Mouse (Mus musculus): ENCODE data around the gene Nemp1. TPM values are rescaled to one million over a fixed set of nuclear protein-coding genes. Genes with fewer than 3 reads are reported as not detected.

Gene Nemp1
- polyA plus RNA-seq, 1 experiment from 2014 or later: 9.2 TPM

DNA sequence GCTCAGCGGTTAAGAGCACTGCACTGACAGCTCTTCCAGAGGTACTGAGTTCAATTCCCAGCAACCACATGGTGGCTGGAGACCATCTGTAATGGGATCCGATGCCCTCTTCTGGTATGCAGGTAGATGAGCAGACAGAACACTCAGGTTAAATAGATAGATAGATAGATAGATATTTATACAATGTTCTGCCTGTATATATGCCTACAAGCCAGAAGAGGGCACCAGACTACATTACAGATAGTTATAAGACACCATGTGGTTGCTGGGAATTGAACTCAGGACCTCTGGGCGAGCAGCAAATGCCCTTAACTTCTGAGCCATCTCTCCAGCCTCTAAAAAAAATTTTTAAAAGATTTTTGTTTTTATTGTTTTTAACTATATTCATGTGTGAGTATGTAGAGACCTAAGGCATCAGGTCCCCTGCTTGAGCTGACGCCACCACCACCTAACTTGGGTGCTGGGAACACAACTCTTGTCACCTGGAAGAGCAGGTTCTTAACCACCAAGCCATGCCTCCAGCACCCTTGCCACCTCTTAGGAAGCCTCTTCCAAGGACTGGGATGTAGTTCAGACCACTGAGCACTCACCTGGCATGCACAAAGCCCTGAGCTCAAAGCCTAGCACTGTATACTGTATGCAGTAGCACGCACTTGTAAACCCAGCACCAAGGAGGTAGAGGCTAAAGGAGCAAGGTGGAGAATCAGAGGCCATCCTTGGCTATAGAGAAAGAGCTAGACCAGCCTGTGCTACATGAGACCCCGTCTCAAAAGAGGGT, 43.1 kb upstream of the Nemp1 start:
- peaks cover 23% of the 10 kb centered on the region for H3K4me1 ChIP-seq (replicated peaks)
- no peak for ATAC-seq (ENCODE audit: insufficient number of reproducible peaks, low FRiP score)
- H3K36me3 ChIP-seq: no peaks in the 10 kb centered on the region
- no peak overlapping the region for H3K4me3 ChIP-seq
- H3K27me3 ChIP-seq (replicated peaks): no peaks in the 10 kb centered on the region
- no peak overlapping the region for H3K9ac ChIP-seq
- H3K27ac ChIP-seq (ENCODE audit: poor library complexity, severe bottlenecking): no peak overlapping the region
- H3K4me2 ChIP-seq: no peak overlapping the region
- 84% methylated on average over 6 of the region's 6 CpGs for WGBS
- peaks cover 13% of the 10 kb centered on the region for H3K9me3 ChIP-seq (replicated peaks)

- peaks cover 13% of the 10 kb centered on the region for H3K9me3 ChIP-seq (replicated peaks)
- H3K4me3 ChIP-seq: no peak overlapping the region
- H3K4me1 ChIP-seq (replicated peaks): 0 out of 2 replicates have a peak, but pooled peaks cover 5% of the 10 kb centered on the region
- no peaks in the 10 kb centered on the region for H3K36me3 ChIP-seq
- H3K9ac ChIP-seq: no peak overlapping the region
- 86% methylated on average over 3 of the region's 3 CpGs for WGBS
- H3K27me3 ChIP-seq (replicated peaks): no peaks in the 10 kb centered on the region
- H3K4me2 ChIP-seq: no peak overlapping the region
- no peak for ATAC-seq (ENCODE audit: insufficient number of reproducible peaks, low FRiP score)
- H3K27ac ChIP-seq (ENCODE audit: poor library complexity, severe bottlenecking): no peak overlapping the region
Observed at GRCm38 (mm10) chr10:127626433-127626832, 40.3 kb upstream of the Nemp1 start.

- WGBS: 72% methylated on average over 10 of the region's 10 CpGs
- Histone ChIP-seq H3K27me3 (replicated peaks) (no peaks in the 10 kb centered on the region), H3K36me3 (no peaks in the 10 kb centered on the region), H3K27ac (ENCODE audit: poor library complexity, severe bottlenecking) (no peak overlapping the region), H3K9me3 (replicated peaks) (peaks cover 7% of the 10 kb centered on the region), H3K4me3 (no peak overlapping the region), H3K9ac (no peak overlapping the region), H3K4me1 (replicated peaks) (0 out of 2 replicates have a peak, but pooled peaks cover under 1% of the 10 kb centered on the region), H3K4me2 (no peak overlapping the region)
- ATAC-seq (ENCODE audit: insufficient number of reproducible peaks, low FRiP score): no peak
Observed at GRCm38 (mm10) chr10:127631261-127632214, 35.2 kb upstream of the Nemp1 start.

DNA sequence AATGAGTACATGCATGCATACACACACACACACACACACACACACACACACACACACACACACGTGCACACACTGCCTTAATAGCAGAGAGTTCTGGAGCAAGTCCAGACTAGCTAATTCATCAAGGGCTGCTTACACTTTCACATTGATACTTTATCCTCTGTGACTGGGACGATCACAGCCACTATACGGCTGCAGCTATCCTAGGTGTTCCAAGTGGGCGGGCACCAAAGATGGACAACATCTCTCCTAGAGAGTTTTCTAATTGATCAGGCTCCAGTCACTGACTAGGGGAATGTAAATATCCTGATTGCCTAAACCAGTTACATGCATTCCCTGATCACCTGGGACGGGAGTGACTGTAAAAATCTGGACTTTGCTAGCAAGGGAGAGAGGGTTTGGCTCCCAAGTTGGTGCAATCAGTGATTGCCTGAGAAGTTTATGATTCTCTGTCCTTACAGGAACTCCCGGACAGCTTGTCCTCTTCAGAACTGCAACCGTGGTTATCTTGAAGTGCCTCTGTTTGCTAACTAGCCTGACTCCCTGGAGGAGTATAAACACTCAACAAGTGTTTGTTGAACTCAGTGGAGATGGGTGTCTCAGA, 33.9 kb upstream of the Nemp1 start:
- no peak for ATAC-seq (ENCODE audit: insufficient number of reproducible peaks, low FRiP score)
- WGBS: 62% methylated on average over 7 of the region's 7 CpGs
- Histone ChIP-seq H3K4me1 (replicated peaks) (peaks cover 5% of the 10 kb centered on the region; the same call in 1 of the 2 replicates), H3K4me2 (no peak overlapping the region), H3K27me3 (replicated peaks) (no peaks in the 10 kb centered on the region), H3K9ac (no peak overlapping the region), H3K27ac (ENCODE audit: poor library complexity, severe bottlenecking) (no peak overlapping the region), H3K9me3 (replicated peaks) (no peaks in the 10 kb centered on the region), H3K36me3 (no peaks in the 10 kb centered on the region), H3K4me3 (no peak overlapping the region)

DNA sequence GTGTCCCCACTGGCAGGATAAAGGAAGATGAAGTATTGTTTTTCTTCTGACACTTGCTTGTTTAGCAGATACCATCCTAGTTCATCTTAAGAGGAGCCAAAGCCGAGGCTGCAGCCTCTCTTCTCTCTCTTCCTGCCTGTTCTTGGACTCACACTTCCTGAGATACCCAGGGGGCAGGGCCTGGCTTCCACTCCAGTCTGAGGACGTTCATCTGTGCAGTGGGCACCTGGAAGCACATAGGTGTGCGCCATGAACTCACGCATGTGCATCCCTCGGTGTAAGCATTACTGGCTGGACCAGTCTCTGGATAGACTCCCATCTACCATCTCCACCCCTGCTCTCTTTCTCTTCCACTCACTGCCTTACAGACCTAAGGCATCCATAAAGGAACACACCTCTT, 26.3 kb upstream of the Nemp1 start:
- Histone ChIP-seq H3K4me2 (no peak overlapping the region), H3K4me3 (no peak overlapping the region), H3K9ac (0 out of 2 replicates have a peak overlapping the region, but pooled peaks have one; percentile 10), H3K27me3 (replicated peaks) (no peaks in the 10 kb centered on the region), H3K27ac (ENCODE audit: poor library complexity, severe bottlenecking) (no peak overlapping the region), H3K4me1 (replicated peaks) (peaks cover 22% of the 10 kb centered on the region), H3K9me3 (replicated peaks) (no peaks in the 10 kb centered on the region), H3K36me3 (no peaks in the 10 kb centered on the region)
- ATAC-seq (ENCODE audit: insufficient number of reproducible peaks, low FRiP score): no peak
- 58% methylated on average over 5 of the region's 5 CpGs for WGBS

- Histone ChIP-seq H3K27me3 (replicated peaks) (no peaks in the 10 kb centered on the region), H3K9me3 (replicated peaks) (no peaks in the 10 kb centered on the region), H3K4me1 (replicated peaks) (peaks cover 18% of the 10 kb centered on the region), H3K4me2 (peak overlapping the region; percentile 84), H3K36me3 (peaks cover 3% of the 10 kb centered on the region), H3K27ac (ENCODE audit: poor library complexity, severe bottlenecking) (peak overlapping the region; percentile 91), H3K9ac (peak overlapping the region; percentile 87), H3K4me3 (peak overlapping the region; percentile 65)
- ATAC-seq (ENCODE audit: insufficient number of reproducible peaks, low FRiP score): peak; percentile 76
- 4% methylated on average over 19 of the region's 19 CpGs for WGBS
Observed at GRCm38 (mm10) chr10:127641861-127642771, 24.6 kb upstream of the Nemp1 start.

DNA sequence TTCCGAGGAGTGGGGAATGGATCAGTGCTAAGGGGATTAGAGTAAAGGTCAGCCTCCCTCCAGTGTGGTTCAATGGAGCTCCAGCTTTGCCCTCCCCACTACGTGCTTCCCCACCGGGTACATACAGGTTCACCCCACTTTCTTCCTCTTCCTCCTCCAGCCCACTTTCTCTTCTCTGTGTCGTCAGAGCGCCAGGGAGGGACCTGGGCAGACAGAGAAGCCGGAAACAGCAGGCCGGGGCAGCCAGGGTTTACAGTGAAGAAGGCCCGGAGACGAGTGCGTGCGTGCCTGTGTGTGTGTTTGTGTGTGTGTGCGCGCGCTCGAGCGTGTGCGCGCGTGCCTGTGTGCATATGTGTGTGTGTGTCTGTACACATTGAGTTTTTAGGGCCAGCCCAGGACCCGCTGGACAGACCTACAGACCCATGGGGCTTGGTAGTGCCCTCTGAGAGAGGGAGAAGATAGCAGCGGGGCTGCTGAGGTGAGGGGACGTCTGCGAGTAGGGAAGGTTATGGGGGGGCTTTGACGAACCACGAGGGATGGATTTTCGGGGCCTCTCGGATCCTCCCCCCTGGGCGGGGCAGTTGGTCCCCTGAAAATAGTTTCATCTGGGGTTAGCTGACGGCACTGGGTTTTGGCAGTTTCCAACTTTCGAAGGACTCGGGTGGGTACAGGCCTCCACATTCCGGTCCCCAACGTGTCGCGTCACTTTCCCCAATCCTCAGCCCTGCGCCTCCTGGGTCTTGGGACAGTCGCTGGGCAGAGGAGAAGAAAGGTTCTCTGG, 23.7 kb upstream of the Nemp1 start, which contains the start of gene Stat6:
TSS of gene Stat6 (plus strand) at position 215 of the 781 bp plus-strand sequence.
- H3K4me3 ChIP-seq: peak within 1 kb of the TSS; percentile 65
- H3K9me3 ChIP-seq (replicated peaks): no peaks in the 10 kb centered on the region
- peak within 1 kb of the TSS; percentile 84 for H3K4me2 ChIP-seq
- H3K9ac ChIP-seq: peak within 1 kb of the TSS; percentile 87
- WGBS: under 1% methylated on average over 37 of the region's 37 CpGs
- H3K4me1 ChIP-seq (replicated peaks): peaks cover 17% of the 10 kb centered on the region; the same call in 1 of the 2 replicates
- peak; percentile 73 for ATAC-seq (ENCODE audit: insufficient number of reproducible peaks, low FRiP score)
- no peaks in the 10 kb centered on the region for H3K27me3 ChIP-seq (replicated peaks)
- peaks cover 12% of the 10 kb centered on the region for H3K36me3 ChIP-seq
- peak within 1 kb of the TSS; percentile 91 for H3K27ac ChIP-seq (ENCODE audit: poor library complexity, severe bottlenecking)

- peak; percentile 75 for ATAC-seq (ENCODE audit: insufficient number of reproducible peaks, low FRiP score)
- peak overlapping the region; percentile 84 for H3K4me2 ChIP-seq
- H3K4me3 ChIP-seq: peak overlapping the region; percentile 65
- no peaks in the 10 kb centered on the region for H3K9me3 ChIP-seq (replicated peaks)
- peak overlapping the region; percentile 87 for H3K9ac ChIP-seq
- H3K27me3 ChIP-seq (replicated peaks): no peaks in the 10 kb centered on the region
- H3K27ac ChIP-seq (ENCODE audit: poor library complexity, severe bottlenecking): peak overlapping the region; percentile 91
- 0% methylated on average over 25 of the region's 25 CpGs for WGBS
- H3K4me1 ChIP-seq (replicated peaks): peaks cover 17% of the 10 kb centered on the region; the same call in 1 of the 2 replicates
- H3K36me3 ChIP-seq: peaks cover 19% of the 10 kb centered on the region
Observed at GRCm38 (mm10) chr10:127643553-127644238, 23.0 kb upstream of the Nemp1 start.

DNA sequence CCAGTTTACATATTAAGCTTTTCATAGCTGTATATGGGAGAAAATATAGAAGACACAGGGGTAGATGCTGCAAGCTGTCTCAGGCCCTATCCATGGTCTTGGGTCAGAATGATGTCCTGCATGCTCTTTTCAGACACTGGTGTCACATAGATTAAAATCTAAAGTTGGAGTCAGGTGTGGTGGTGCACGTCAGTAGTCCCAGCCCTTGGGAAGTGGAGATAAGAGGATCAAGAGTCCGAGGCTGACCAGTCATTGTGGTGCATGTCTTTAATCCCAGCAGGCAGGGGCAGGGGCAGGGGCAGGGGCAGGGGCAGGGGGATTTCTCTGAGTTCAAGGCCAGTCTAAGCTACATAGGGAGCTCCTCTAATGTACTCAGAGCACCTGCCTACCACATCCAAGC, 20.9 kb upstream of the Nemp1 start:
- 48% methylated on average over 2 of the region's 2 CpGs for WGBS
- ATAC-seq (ENCODE audit: insufficient number of reproducible peaks, low FRiP score): no peak

More for the DNA sequence above, 20.9 kb upstream of the Nemp1 start:
- Histone ChIP-seq H3K9ac (no peak overlapping the region), H3K4me2 (no peak overlapping the region), H3K27me3 (replicated peaks) (no peaks in the 10 kb centered on the region), H3K36me3 (peaks cover 32% of the 10 kb centered on the region), H3K9me3 (replicated peaks) (no peaks in the 10 kb centered on the region), H3K4me1 (replicated peaks) (peaks cover 17% of the 10 kb centered on the region; the same call in 1 of the 2 replicates), H3K27ac (ENCODE audit: poor library complexity, severe bottlenecking) (no peak overlapping the region), H3K4me3 (no peak overlapping the region)
